Mouse (Mus musculus) right cerebral cortex, adult 18-20 months (tissue): ENCODE results near the gene Kcnj6.
"Not testable (repeated sequence)": the region's sequence is repeated elsewhere in the genome, so short reads cannot be mapped to it uniquely, and the experiment has no call there.

Experiments
- DNase-seq: peaks from one replicate; pipeline ENCODE4 v3.0.0; 2022; ENCODE audit warnings: mixed read lengths

The Kcnj6 gene

DNA sequence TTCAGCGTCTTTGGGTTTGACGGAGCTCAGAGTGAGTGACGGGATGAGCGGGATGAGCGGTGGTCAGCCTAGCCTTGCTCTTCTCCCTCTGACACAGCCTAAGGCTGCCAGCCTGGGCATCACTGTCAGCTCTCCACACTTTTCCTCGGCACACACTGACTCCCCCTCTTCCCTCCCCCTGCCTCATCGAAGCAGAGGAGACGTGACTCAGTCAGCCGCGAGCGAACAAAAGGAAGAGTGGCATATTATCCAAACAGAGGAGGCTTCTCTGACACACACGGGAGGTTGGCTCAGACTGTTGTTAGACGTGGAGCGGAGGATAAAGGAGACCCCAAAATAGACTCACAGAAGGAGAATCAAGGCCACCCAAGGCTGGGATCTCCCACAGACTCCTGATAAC is 147.1 kb downstream of the Kcnj6 start:
- DNase-seq = peak; percentile 75

GRCm38 (mm10) chr16:94845996-94846395 is 151.5 kb downstream of the Kcnj6 start:
- no peak for DNase-seq

GRCm38 (mm10) chr16:94844769-94845168 is 152.7 kb downstream of the Kcnj6 start:
- no peak for DNase-seq

GRCm38 (mm10) chr16:94839398-94839797 is 158.1 kb downstream of the Kcnj6 start:
- DNase-seq = no peak

- no peak for DNase-seq
These were observed 159.6 kb downstream of the Kcnj6 start for GRCm38 (mm10) chr16:94837881-94838280.

DNA sequence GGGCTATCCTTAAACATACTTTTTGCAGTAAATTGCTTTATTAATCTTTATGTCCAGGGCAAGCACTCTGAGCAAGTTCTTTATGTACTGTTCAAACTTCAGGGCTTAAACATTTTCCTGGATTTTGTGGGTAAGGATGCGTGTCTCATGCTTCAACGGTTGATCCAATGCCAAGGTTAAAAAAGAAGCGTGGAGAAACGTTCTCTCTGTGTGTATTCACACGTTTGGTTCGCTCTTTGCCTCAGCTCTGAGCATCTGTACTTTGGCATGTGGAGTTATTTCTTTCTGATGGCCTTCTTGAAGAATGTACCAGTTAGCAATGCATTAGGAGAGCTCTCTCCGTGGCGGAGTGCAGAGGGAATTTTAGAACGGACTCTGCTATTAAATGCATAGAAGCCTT is 163.0 kb downstream of the Kcnj6 start:
- peak; percentile 37 for DNase-seq

- DNase-seq = no peak
These were observed 169.3 kb downstream of the Kcnj6 start for GRCm38 (mm10) chr16:94828166-94828565.

- peak; percentile 37 for DNase-seq
These were observed 170.4 kb downstream of the Kcnj6 start for GRCm38 (mm10) chr16:94827092-94827585.

- DNase-seq = peak; percentile 45
These were observed 172.2 kb downstream of the Kcnj6 start for GRCm38 (mm10) chr16:94825274-94825673.

DNA sequence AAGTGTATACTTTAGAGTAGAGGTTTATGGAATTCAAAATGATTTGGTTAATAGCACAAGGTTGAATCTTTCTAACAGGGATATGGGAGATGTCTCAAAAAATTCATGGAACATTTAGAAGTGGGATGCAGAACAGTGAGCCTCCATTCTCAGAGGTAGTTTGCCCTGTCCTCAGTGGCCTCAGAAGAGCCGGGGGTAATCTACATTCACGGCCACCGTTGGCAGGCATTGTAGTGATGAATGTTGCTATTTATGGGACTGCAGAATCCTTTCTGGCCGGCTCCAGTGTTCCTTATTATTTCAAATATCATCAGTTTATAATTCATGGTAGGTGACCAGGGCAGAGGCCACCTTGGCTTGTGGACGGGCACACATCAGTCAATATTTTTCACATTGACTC is 174.9 kb downstream of the Kcnj6 start:
- no peak for DNase-seq

- DNase-seq = peak; percentile 43
These were observed 175.9 kb downstream of the Kcnj6 start for GRCm38 (mm10) chr16:94821610-94822009.

DNA sequence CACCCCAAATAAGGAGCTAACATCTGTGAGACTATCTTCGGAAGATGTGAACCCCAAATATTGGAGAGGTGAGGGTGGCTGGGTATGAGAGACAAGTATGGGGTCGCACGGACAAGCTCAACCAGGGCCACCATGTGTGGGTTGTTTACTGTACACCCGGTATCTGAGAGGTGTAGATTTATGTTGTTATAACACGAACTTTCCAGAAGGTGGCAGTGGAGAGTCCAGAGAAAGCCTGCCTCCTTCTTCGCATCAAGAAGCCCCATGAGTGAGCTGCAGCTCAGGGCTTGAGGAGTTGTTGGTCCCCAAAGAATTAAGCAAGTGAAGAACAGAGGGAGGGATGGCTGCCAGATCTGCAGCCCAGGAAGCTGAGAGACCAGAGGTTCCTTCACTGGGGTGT is 181.1 kb downstream of the Kcnj6 start:
- peak; percentile 53 for DNase-seq

GRCm38 (mm10) chr16:94815891-94816290 is 181.6 kb downstream of the Kcnj6 start:
- DNase-seq = no peak

DNA sequence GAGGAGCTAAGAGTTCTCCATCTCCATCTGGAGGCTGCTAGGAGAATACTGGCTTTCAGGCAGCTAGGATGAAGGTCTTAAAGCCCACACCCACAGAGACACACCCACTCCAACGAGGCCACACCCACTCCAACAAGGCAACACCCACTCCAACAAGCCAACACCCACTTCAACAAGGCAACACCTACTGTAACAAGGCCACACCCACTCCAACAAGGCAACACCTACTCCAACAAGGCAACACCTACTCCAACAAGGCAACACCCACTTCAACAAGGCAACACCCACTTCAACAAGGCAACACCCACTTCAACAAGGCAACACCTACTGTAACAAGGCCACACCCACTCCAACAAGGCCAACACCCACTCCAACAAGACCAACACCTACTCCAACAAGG is 188.2 kb downstream of the Kcnj6 start:
- not testable (repeated sequence) for DNase-seq

DNA sequence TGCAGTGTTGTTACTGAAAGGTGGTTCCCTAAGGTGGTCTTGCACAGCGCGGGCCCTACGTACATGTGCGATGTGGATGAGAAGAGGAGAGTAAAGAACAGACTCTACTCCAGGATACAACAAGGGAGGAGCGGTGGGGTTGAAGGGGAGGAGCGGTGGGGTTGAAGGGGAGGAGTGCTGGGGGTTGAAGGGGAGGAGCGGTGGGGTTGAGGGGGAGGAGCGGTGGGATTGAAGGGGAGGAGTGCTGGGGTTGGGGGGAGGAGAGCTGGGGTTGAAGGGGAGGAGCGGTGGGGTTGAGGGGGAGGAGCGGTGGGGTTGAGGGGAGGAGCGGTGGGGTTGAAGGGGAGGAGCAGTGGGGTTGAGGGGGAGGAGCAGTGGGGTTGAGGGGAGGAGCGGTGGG is 199.3 kb downstream of the Kcnj6 start:
- DNase-seq = no peak

- DNase-seq = no peak
These were observed 200.1 kb downstream of the Kcnj6 start for GRCm38 (mm10) chr16:94797366-94797765.

GRCm38 (mm10) chr16:94793041-94793440 is 204.5 kb downstream of the Kcnj6 start:
- no peak for DNase-seq

- DNase-seq = no peak
These were observed 207.5 kb downstream of the Kcnj6 start for GRCm38 (mm10) chr16:94789958-94790357.

DNA sequence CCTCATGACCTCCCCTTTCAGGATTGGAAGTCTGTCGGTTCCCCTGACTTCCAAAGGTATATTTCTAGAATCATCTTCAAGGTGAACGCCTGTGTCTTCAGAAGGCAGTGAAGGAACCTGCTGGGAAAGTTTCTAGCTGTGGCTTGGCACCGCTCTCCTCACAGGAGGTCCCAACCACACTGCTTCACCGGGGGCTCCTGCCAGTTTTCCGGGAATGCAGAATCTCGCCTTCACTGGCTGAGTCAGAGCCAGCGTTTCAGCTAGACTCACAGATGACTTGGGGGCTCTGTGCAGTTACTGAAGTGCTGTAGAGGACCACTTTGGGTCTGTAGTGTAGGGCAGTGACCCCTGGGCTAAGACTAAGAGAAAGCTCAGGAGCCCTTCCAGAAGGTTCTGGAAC is 208.8 kb downstream of the Kcnj6 start:
- DNase-seq = no peak

- DNase-seq = peak; percentile 83
These were observed 209.3 kb downstream of the Kcnj6 start for GRCm38 (mm10) chr16:94788165-94788564.

- DNase-seq = no peak
These were observed 211.6 kb downstream of the Kcnj6 start for GRCm38 (mm10) chr16:94785873-94786272.

GRCm38 (mm10) chr16:94783696-94784095 is 213.8 kb downstream of the Kcnj6 start:
- no peak for DNase-seq

DNA sequence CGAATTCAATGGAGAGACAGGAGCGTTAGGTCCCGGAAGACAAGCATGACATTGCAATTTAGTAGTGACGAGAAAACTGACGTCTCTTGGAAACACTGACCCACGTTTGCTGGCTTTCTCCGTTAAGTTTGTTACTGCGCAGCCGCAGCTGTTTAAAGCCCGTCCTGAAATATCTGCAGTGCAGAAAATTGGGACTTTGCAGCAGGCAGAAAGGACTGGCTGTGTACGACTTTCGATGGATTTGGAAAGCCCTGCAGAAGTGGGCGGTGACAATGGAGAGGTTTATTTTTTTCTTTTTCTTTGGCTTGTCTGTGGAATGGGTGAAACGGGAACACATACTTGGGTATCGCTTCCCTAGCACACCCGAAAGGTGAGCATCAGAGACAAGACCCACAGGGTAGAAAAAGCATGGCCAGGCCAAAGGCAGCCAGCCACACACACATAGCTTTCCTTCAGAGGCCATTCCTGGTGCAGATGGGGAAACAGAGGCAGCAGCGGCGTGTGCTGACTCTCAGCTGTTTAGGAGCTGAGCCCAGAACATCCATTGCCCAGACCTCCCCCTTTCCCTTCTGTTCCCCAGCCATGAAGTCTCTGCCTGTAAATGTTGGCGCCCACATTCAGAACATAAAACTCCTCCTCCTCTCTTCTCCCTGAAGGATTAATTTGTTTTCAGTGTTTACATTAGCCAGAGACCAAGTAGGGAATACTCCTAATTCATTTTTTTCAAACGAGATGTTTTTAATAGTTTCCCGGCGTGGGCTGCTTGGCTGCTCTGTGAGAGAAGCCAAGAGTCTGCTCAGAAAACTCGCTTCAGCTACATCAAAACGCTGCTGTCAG is 215.2 kb downstream of the Kcnj6 start:
- DNase-seq = peak; percentile 73

DNA sequence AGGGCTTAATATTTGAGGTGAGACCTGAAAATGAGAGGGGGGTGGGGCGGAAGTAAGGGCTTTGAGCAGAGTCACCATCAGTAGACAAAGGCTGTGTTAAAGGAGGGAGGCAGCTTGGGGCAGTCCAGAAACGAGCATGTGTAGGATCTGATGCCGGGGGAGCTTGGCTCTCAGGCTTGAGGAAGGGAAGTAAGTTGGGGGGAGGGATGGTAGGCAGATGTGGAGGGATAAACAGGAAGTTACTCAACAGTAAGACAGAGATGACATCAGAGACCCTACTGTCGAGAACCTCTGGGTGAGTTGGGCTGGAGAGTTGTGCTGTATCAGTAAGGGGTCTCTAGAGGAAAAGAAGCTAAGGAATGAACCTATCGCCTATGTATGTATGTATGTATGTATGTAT is 223.6 kb downstream of the Kcnj6 start:
- no peak for DNase-seq

GRCm38 (mm10) chr16:94767606-94768005 is 229.9 kb downstream of the Kcnj6 start:
- DNase-seq = no peak
